In genomic region chr3:143786889-143787288, GRCm38 (mm10) we compare ENCODE assay signal across 15 mouse cellular contexts.
"Had no signal": no experiment of that assay in that cellular context is flagged by ENCODE, and none has a peak within 500 bp of the region (broad histone marks: within the 10 kb centered on the region; RNA-seq: fewer than 3 reads in every experiment).

No protein-coding gene starts in this region.

- H3K9me3 ChIP-seq: midbrain, embryonic 10.5 days; midbrain, embryonic 13.5 days; midbrain, embryonic 15.5 days; neural tube, embryonic 12.5 days had no signal

- ATAC-seq: midbrain, embryonic 13.5 days; midbrain, embryonic 15.5 days had no signal

- H3K36me3 ChIP-seq: midbrain, embryonic 10.5 days; midbrain, embryonic 13.5 days; midbrain, embryonic 15.5 days; neural tube, embryonic 12.5 days had no signal

- H3K4me1 ChIP-seq: midbrain, embryonic 13.5 days; neural tube, embryonic 12.5 days had no signal

- H3K9ac ChIP-seq: liver, embryonic 14.5 days; lung, embryonic 14.5 days; midbrain, embryonic 13.5 days; midbrain, embryonic 15.5 days; neural tube, embryonic 12.5 days had no signal

- H3K4me3 ChIP-seq: midbrain, embryonic 10.5 days; midbrain, embryonic 13.5 days; midbrain, embryonic 15.5 days; neural tube, embryonic 12.5 days had no signal

- H3K27me3 ChIP-seq: midbrain, embryonic 13.5 days; midbrain, embryonic 15.5 days; neural tube, embryonic 12.5 days had no signal

- DNase-seq: lung, adult 18-20 months; lung, embryonic 14.5 days; lung, postnatal 10 days; lung, postnatal 4 days; right cerebral cortex, postnatal 14 days; right cerebral cortex, postnatal 4 days; spleen, adult 18-20 months; thymus, adult 2 months; thymus, postnatal 25 days; thymus, postnatal 4 days had no signal

- H3K27ac ChIP-seq: liver, embryonic 14.5 days; midbrain, embryonic 10.5 days; midbrain, embryonic 13.5 days; midbrain, embryonic 15.5 days; neural tube, embryonic 12.5 days had no signal

- H3K4me2 ChIP-seq: lung, embryonic 14.5 days; midbrain, embryonic 13.5 days; midbrain, embryonic 15.5 days; neural tube, embryonic 12.5 days had no signal
